Mouse (Mus musculus) hindbrain, embryonic 14.5 days (tissue): ENCODE measurements at regions not wholly inside any gene's neighbourhood (a gene's known extent, or its start where the extent isn't known, plus 50 kb on each side); places are given as distances from the start of the nearest gene placed in this dataset.

Experiments used
- ATAC-seq: fragments of 200-750 bp; cut with Nextera tagmentation; 2 replicates; pipeline ENCODE4 v1.8.0; 2017; ENCODE audit warnings: moderate number of reproducible peaks, mild to moderate bottlenecking, moderate TSS enrichment, moderate library complexity; ENCODE audit not compliant: low FRiP score
- DNase-seq: peaks from one replicate; pipeline ENCODE4 v3.0.0-alpha.2; 2015; ENCODE audit warnings: low spot score
- H3K27ac ChIP-seq: fragments of 300-500 bp; sonication (generic); 2 replicates; pipeline ENCODE4 v1.5.1; 2014; ENCODE audit warnings: mild to moderate bottlenecking, moderate library complexity
- H3K27me3 ChIP-seq: fragments of 300-500 bp; sonication (generic); 2 replicates; pipeline ENCODE4 v1.6.1; 2014; ENCODE audit warnings: mild to moderate bottlenecking, low read length, mixed read lengths; ENCODE audit not compliant: control insufficient read depth, insufficient read depth
- H3K36me3 ChIP-seq: fragments of 300-500 bp; sonication (generic); replicated peaks from 2 replicates; pipeline ENCODE4 v1.6.1; 2014; ENCODE audit not compliant: control insufficient read depth, insufficient read depth
- H3K4me1 ChIP-seq: fragments of 300-500 bp; sonication (generic); replicated peaks from 2 replicates; pipeline ENCODE4 v1.6.1; 2014; ENCODE audit warnings: antibody characterized with exemption, low read length, mixed read lengths; ENCODE audit not compliant: control insufficient read depth, insufficient read depth
- H3K4me2 ChIP-seq: fragments of 300-500 bp; sonication (generic); replicated peaks from 2 replicates; pipeline ENCODE4 v1.6.1; 2014; ENCODE audit warnings: mild to moderate bottlenecking, moderate library complexity
- H3K4me3 ChIP-seq: fragments of 300-500 bp; sonication (generic); replicated peaks from 2 replicates; pipeline ENCODE4 v1.5.1; 2014; ENCODE audit warnings: mild to moderate bottlenecking, low read length
- H3K9ac ChIP-seq: fragments of 300-500 bp; sonication (generic); 2 replicates; pipeline ENCODE4 v1.6.1; 2014
- H3K9me3 ChIP-seq: fragments of 300-500 bp; sonication (generic); 2 replicates; pipeline ENCODE4 v1.6.1; 2016; ENCODE audit warnings: low read length; ENCODE audit not compliant: control insufficient read depth
- WGBS: fragments of 180-500 bp; shearing (Covaris S2); extraction: QIAGEN DNeasy Blood & Tissue Kit; methylation state at CpG from one replicate; pipeline ENCODE4 v1.1.7; 2014; 5-methylcytosine and 5-hydroxymethylcytosine counted together

DNA sequence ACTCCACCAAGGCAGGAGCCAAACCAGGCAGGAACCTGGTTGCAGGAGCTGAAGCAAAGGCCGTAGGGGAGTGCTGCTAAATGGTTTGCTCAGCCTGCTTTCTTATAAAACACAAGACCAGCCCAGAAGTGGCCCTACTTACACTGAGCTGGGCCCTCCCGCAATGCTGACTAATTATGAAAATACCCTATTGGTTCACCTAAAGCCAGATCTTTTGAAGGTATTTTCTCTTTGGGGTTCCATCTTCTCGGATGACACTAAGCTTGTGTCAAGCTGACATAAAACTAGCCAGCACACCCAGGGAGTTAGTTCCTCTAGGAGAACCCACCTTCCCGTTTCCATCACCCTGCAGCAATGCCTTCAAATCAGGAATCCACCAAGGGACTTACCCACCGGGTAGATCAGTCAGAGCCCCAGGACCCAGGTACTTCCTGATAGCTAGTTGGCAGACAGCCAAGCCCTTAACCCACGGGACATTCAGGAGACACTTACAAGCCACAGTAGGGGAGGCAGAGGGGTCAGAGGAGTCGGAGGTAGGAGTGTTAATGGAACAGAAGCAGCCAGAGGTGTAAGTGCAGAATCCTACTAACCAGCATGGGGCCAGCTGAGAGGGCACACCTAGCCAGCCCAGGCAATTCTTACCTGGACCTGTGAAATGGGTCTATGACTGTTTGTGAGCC, 158.9 kb downstream of the Rab11fip4 start:
- DNase-seq, result no peak
- Histone ChIP-seq H3K9ac (no peak overlapping the region), H3K27ac (no peak overlapping the region), H3K4me1 (no peaks in the 10 kb centered on the region), H3K4me3 (no peak overlapping the region), H3K9me3 (no peaks in the 10 kb centered on the region), H3K27me3 (no peaks in the 10 kb centered on the region), H3K4me2 (no peak overlapping the region), H3K36me3 (no peaks in the 10 kb centered on the region)
- ATAC-seq, result no peak
- WGBS, result 74% methylated on average over 7 of the region's 7 CpGs

GRCm38 (mm10) chr11:79749141-79749540, 158.1 kb downstream of the Rab11fip4 start:
- DNase-seq (no peak), ATAC-seq (no peak)
- H3K4me2 ChIP-seq, result no peak overlapping the region
- H3K27ac ChIP-seq, result no peak overlapping the region
- no peaks in the 10 kb centered on the region for H3K9me3 ChIP-seq
- no peaks in the 10 kb centered on the region for H3K4me1 ChIP-seq
- H3K36me3 ChIP-seq, result no peaks in the 10 kb centered on the region
- no peaks in the 10 kb centered on the region for H3K27me3 ChIP-seq
- no peak overlapping the region for H3K4me3 ChIP-seq
- H3K9ac ChIP-seq, result no peak overlapping the region
- WGBS, result 92% methylated on average over 10 of the region's 10 CpGs

DNA sequence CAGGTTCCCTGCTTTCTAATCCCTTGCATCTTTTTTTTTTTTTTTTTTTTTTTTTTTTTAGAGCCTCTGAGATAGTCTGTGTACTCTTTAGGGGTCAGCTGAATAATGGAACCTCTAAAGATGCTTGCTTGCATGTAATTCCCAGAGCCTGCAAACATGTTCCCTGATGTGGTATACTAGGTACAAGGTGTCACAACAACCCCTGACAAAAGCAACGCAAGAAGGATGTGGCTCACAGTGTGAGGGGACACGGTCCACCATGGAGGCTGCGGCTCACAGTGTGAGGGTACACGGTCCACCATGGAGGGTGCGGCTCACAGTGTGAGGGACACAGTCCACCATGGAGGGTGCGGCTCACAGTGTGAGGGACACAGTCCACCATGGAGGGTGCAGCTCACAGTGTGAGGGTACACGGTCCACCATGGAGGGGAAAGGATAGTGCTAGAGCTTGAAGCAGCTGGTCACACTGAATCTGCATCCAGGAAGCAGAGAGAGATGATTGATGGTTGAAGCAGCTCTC, 157.7 kb downstream of the Rab11fip4 start:
- Histone ChIP-seq H3K9ac (no peak overlapping the region), H3K4me2 (no peak overlapping the region), H3K36me3 (no peaks in the 10 kb centered on the region), H3K4me1 (no peaks in the 10 kb centered on the region), H3K27me3 (no peaks in the 10 kb centered on the region), H3K9me3 (no peaks in the 10 kb centered on the region), H3K27ac (no peak overlapping the region), H3K4me3 (no peak overlapping the region)
- 95% methylated on average over 7 of the region's 7 CpGs for WGBS
- DNase-seq (no peak), ATAC-seq (no peak)

DNA sequence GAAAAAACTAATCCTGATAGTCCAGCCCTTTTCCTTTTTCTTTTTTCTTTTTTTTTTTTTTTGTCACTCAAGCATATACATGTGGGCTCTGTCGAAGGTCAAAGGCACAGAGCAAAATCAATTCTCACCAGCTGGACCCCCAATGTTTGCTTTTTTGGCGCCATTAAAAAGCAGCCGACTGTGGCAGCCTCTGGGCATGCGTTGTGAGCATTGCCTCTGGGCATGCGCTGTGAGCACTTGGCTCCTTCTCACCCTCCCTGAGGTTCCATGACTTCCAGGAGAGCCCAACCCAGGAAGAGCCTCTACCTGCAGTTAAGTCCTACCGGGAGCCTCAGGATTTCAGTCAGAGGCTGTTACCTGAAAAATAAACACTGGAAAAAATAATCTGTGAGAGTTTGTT, 156.8 kb downstream of the Rab11fip4 start:
- no peaks in the 10 kb centered on the region for H3K4me1 ChIP-seq
- no peaks in the 10 kb centered on the region for H3K36me3 ChIP-seq
- H3K4me2 ChIP-seq, result no peak overlapping the region
- H3K27ac ChIP-seq, result no peak overlapping the region
- H3K9ac ChIP-seq, result no peak overlapping the region
- H3K27me3 ChIP-seq, result no peaks in the 10 kb centered on the region
- no peak overlapping the region for H3K4me3 ChIP-seq
- DNase-seq (no peak), ATAC-seq (no peak)
- WGBS, result 65% methylated on average over 6 of the region's 6 CpGs
- H3K9me3 ChIP-seq, result no peaks in the 10 kb centered on the region
